Mouse (Mus musculus): ENCODE results near the gene Gm5796. TPM values are rescaled to one million over a fixed set of nuclear protein-coding genes. Genes with fewer than 3 reads are reported as not detected.
"Not testable (repeated sequence)": the region's sequence is repeated elsewhere in the genome, so short reads cannot be mapped to it uniquely, and the experiment has no call there.

Gm5796 gene
- polyA plus RNA-seq (2017; shearing (Covaris generic)): 1 to 10 TPM in 1 of 2 experiments, under 1 TPM in 1; 0.65 to 2.6 TPM

DNA sequence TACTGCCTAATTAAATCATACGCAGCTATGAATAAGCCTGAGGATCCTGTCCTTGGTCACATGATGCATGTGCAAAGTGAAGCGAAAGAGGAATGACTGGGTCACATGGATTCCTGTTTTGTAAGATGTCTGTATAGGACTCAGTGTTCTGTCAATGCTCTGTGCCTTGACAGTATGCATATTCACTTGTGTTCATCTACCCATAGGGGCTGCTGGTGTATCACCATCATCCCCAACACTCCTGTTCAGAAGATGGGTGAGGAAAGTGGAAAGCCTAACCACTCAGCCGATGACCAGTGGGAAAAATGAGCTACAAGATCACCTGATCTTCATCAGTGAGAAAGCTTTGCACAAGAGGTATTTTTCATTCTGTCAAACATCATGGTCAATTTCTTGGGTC lies at the start of gene Gm5796:
Gm5796 (plus strand) TSS at position 301 of the 400 bp plus-strand sequence.
- ATAC-seq: not testable (repeated sequence)

DNA sequence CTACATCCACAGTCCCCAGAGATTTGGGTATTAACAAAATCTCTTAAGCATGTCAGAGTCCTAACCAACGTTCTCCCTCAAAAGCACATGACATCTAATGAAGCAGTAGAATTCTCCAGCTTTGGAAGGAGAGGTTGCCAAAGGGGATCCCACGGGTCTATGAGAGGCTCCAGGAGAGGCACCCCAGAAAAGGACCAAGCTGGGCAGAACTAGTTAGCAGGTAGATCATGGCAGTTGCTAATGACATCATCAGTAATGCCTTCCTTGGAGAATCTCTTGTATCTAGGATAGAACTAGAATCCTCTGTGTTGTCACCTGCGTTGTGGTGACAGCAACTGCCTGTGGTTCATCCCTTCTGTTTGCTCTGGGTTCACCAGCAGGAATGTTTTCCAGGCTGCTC lies 25.6 kb upstream of the Gm5796 start, which contains the start of gene Gm3099:
Gm3099 (plus strand) TSS at position 301 of the 400 bp plus-strand sequence.
- not testable (repeated sequence) for ATAC-seq

DNA sequence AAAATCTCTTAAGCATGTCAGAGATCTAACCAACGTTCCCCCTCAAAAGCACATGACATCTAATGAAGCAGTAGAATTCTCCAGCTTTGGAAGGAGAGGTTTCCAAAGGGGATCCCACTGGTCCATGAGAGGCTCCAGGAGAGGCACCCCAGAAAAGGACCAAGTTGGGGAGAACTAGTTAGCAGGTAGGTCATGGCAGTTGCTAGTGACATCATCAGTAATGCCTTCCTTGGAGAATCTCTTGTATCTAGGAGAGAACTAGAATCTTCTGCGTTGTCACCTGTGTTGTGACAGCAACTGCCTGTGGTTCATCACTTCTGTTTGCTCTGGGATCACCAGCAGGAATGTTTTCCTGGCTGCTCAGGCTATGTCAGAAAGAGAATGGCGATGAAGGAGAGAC lies 60.1 kb downstream of the Gm5796 start, which contains the start of gene Gm3115:
Gm3115 (plus strand) TSS at position 301 of the 400 bp plus-strand sequence.
- not testable (repeated sequence) for ATAC-seq

Other genes with a start within 250 kb of the Gm5796 start
- gene Gm3002, start 213.9 kb upstream of the Gm5796 start, polyA plus RNA-seq (2017; shearing (Covaris generic)): 1 to 10 TPM in 1 of 2 experiments, not detected in 1; 1.2 TPM
- not detected for gene Gm3033, start 177.7 kb upstream of the Gm5796 start, polyA plus RNA-seq (2017; shearing (Covaris generic))
- gene Gm2916, start 139.8 kb upstream of the Gm5796 start, polyA plus RNA-seq (2017; shearing (Covaris generic)): under 1 TPM in 1 of 2 experiments, not detected in 1; 0.33 TPM
- gene Gm3029, start 92.2 kb upstream of the Gm5796 start, polyA plus RNA-seq (2017; shearing (Covaris generic)): not detected
- under 1 TPM; 0.29 to 0.97 TPM for gene Gm3095, start 60.4 kb upstream of the Gm5796 start, polyA plus RNA-seq (2017; shearing (Covaris generic))
- not detected for gene Gm3099, start 25.5 kb upstream of the Gm5796 start, polyA plus RNA-seq (2017; shearing (Covaris generic))
- gene Gm3115, start 60.2 kb downstream of the Gm5796 start, polyA plus RNA-seq (2017; shearing (Covaris generic)): under 1 TPM; 0.29 to 0.41 TPM
- gene Gm8108, start 86.6 kb downstream of the Gm5796 start, polyA plus RNA-seq (2017; shearing (Covaris generic)): 1 to 10 TPM in 1 of 2 experiments, under 1 TPM in 1; 0.79 to 2.1 TPM
- not detected for gene Gm3127, start 141.1 kb downstream of the Gm5796 start, polyA plus RNA-seq (2017; shearing (Covaris generic))
- gene Gm2974, start 158.6 kb downstream of the Gm5796 start, polyA plus RNA-seq (2017; shearing (Covaris generic)): 1 to 10 TPM in 1 of 2 experiments, under 1 TPM in 1; 0.69 to 1.7 TPM
- gene Gm3138, start 225.7 kb downstream of the Gm5796 start, polyA plus RNA-seq (2017; shearing (Covaris generic)): not detected

All from activated CD4-positive, CD25-positive, alpha-beta regulatory T cell, adult 4 months (primary cell).